Mouse (Mus musculus) right cerebral cortex, postnatal 10 days (tissue): Measurements from ENCODE around the gene Vmn1r69.

Experiments used
- DNase-seq, 2 experiments: peaks; one replicate each; pipeline ENCODE4 v3.0.0; 2021; ENCODE audit warnings: low spot score in 2 of 2

Gene Vmn1r69

GRCm38 (mm10) chr7:10613559-10613958 is at the start of gene Vmn1r69:
Vmn1r69 (minus strand) TSS chr7:10613659.
- DNase-seq = no peak

- DNase-seq = no peak
Observed at GRCm38 (mm10) chr7:10631232-10631631, 17.8 kb upstream of the Vmn1r69 start, which contains the start of gene Vmn1r70. Vmn1r70 (plus strand) TSS chr7:10631532.

- no peak for DNase-seq
Observed at GRCm38 (mm10) chr7:10558385-10558784, 55.1 kb downstream of the Vmn1r69 start, which contains the start of gene Vmn1r68. Vmn1r68 (minus strand) TSS chr7:10558485.
